Mouse (Mus musculus) duodenum, adult 2 months (tissue): ENCODE data around the gene Gm5244. TPM values are rescaled to one million over a fixed set of nuclear protein-coding genes. Genes with fewer than 3 reads are reported as not detected.

ENCODE experiments used
- polyA plus RNA-seq: library from polyadenylated mRNA; depleted of rRNA; stranded (reverse); fragments of >200 nt; gene quantifications from 2 replicates; pipeline ENCODE4 v1.2.3, GENCODE M21; 2012; ENCODE audit warnings: low replicate concordance; rRNA removed

The Gm5244 gene
- polyA plus RNA-seq, result not detected in 2 replicates

DNA sequence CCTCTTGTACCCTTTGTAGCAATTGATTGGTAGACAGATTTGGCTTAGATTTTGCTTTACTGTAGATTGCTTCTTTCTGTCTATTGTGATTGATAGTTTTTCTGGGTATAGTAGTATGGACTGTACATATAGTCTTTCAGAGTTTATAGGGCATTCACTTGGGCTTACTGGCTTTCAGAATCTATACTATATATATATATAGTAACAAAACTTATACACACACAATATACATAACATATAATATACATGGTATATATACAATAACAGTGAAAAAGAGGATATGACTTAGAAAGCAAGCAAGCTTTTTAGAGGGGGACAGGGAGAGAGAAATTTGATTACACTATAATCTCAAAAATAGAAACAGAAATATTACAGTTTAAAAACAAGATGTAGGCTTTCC is at the start of gene Gm5244:
Gene Gm5244, plus strand, starts transcription at position 301 of the 400 bp plus-strand sequence.

DNA sequence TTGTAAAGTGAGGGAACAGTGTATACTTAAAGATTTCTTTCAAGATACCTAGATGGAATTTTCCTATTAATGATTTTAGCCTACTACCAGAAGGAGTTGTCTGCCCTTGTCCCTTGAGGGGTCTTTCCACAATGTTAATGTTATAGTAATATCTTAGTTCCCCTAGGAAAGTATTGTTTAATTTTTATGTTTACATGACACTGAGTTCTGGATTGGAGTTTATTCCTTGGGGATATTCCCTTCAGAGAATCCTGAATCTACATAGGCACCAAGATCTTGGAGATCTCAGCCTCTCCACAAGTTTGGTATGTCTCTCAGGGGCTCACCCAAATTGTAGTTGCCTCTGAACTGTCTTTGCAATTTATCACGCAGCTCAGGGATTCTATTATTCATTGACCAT is 10.5 kb downstream of the Gm5244 start, which contains the start of gene Olfr1444:
Gene Olfr1444, plus strand, starts transcription at position 301 of the 400 bp plus-strand sequence.

DNA sequence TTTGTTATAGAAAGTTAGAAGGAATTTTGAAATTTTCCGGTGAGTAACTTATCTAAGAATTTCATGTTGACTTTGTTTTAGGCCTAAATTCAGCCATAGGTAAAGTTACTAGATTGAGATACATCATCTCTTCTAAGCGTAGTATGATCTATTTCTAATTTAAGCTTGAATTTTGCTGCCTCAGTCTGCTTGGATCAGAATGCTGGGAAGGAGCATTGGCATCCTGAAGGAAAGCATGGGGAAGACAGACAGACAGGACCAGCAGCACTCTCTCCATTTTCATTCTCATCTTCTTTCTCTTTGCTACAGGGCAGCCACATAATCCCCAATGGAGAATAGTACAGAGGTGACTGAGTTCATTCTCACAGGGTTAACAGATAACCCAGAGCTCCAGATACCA is 37.1 kb downstream of the Gm5244 start, which contains the start of gene Olfr1445:
Gene Olfr1445, plus strand, starts transcription at position 301 of the 400 bp plus-strand sequence.

DNA sequence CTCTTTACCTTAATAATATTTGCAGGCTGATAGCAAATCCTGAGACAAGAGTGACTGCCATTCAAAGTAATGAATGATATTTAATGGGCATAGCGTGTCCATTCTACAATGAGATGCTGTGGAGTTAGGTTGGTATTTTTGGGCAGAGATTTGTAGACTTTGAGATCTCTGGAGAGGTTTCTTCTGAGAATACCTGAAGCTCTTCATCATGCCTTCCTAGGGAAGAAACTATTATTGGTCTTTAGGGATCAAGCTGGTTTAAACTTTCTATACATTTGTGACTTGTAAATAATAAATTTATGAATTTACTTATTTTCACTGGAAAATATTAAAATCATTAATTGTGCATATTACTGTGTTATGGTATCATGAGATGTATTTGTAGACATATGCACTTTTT is 46.9 kb downstream of the Gm5244 start, which contains the start of gene Olfr1446:
Gene Olfr1446, minus strand, starts transcription at position 101 of the 400 bp plus-strand sequence.

Other genes starting within 250 kb of the Gm5244 start
- gene Gm4952, start 246.7 kb upstream of the Gm5244 start, polyA plus RNA-seq, result 0.05 TPM in 1 of 2 replicates, not detected in the other
- gene Glyat, start 213.4 kb upstream of the Gm5244 start, polyA plus RNA-seq, result not detected in 2 replicates
- not detected in 2 replicates for gene Olfr1442, start 176.2 kb upstream of the Gm5244 start, polyA plus RNA-seq
- not detected in 2 replicates for gene Olfr1443, start 168.6 kb upstream of the Gm5244 start, polyA plus RNA-seq
- gene Keg1, start 150.9 kb upstream of the Gm5244 start, polyA plus RNA-seq, result not detected in 2 replicates
- gene Cntf, start 81.0 kb upstream of the Gm5244 start, polyA plus RNA-seq, result 0.25 TPM in 1 of 2 replicates, not detected in the other
- 4.9 and 5.7 TPM in 2 replicates for gene Zfp91, start 50.6 kb upstream of the Gm5244 start, polyA plus RNA-seq
- gene Lpxn, start 50.5 kb upstream of the Gm5244 start, polyA plus RNA-seq, result 1.9 and 2.6 TPM in 2 replicates
- not detected in 2 replicates for gene Olfr1444, start 10.6 kb downstream of the Gm5244 start, polyA plus RNA-seq
- not detected in 2 replicates for gene Olfr1445, start 37.2 kb downstream of the Gm5244 start, polyA plus RNA-seq
- not detected in 2 replicates for gene Olfr1446, start 46.8 kb downstream of the Gm5244 start, polyA plus RNA-seq
- not detected in 2 replicates for gene Olfr1447, start 57.1 kb downstream of the Gm5244 start, polyA plus RNA-seq
- gene Olfr1448, start 77.7 kb downstream of the Gm5244 start, polyA plus RNA-seq, result not detected in 2 replicates
- gene Olfr1449, start 84.2 kb downstream of the Gm5244 start, polyA plus RNA-seq, result not detected in 2 replicates
- gene Olfr1450, start 103.6 kb downstream of the Gm5244 start, polyA plus RNA-seq, result not detected in 2 replicates
- not detected in 2 replicates for gene Olfr1451, start 148.3 kb downstream of the Gm5244 start, polyA plus RNA-seq
- not detected in 2 replicates for gene Olfr1453, start 181.6 kb downstream of the Gm5244 start, polyA plus RNA-seq
- not detected in 2 replicates for gene Olfr1454, start 213.9 kb downstream of the Gm5244 start, polyA plus RNA-seq